Mouse (Mus musculus): ENCODE measurements around the gene Izumo2.

The Izumo2 gene

DNA sequence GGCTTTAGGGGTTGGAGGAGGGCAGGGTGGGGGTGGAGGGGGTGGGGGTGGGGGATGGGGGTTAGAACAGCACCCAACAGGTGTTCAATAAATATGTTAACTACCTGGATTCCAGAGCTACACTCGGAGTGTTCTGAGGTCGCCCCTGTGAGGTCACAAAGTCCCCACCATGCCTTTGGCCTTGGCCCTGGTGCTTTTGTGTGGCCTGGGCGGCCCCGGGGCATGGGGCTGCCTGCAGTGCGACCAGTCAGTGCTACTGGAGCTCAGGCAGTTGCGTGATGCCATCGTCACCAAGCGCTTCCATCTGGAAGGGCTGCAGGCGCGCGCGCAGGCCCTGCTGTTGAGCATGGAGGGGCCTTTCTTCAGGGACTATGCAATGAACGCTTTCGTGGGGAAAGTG is at the start of gene Izumo2:
TSS of gene Izumo2 (plus strand) at position 169 of the 400 bp plus-strand sequence.
- no peak for DNase-seq

DNA sequence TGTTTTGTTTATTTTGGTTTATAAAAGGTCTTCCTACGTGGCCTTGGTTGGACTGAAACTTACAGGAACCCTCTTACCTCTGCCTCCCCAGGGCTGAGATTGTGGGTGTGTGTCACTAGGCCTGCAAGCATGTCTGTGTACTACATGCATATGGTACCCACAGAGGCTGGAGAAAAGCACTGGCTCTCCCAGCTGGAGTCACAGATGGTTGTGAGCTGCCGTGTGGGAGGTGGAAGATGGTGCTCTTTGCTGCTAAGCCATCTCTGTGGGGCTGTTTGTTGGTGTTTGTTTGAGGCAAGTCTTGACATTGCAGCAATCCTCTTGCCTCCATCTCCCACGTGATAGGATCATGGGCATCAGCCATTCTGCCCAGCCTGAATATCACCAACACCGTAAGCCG is 47.3 kb upstream of the Izumo2 start:
- DNase-seq = peak; percentile 85

DNA sequence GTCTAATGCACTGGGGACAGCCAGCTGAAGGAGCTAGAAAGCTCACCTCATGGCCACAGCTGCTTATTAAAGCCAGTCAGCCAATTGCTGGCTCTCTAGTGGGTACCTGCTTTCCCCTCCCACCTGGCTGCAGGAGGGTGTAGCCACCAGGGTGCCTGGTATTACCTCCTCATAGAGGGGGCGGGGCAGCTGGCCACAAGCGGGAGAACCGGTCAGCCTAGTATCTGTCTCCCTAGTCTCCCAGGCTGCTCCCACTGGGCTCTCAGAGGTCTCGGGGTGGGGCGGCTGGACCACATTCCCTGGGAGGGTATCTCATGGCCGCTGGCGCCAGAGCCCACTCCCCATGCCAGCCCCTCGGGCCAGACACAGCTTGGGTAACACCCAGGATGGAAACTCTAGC is 46.4 kb upstream of the Izumo2 start:
- DNase-seq = no peak

DNA sequence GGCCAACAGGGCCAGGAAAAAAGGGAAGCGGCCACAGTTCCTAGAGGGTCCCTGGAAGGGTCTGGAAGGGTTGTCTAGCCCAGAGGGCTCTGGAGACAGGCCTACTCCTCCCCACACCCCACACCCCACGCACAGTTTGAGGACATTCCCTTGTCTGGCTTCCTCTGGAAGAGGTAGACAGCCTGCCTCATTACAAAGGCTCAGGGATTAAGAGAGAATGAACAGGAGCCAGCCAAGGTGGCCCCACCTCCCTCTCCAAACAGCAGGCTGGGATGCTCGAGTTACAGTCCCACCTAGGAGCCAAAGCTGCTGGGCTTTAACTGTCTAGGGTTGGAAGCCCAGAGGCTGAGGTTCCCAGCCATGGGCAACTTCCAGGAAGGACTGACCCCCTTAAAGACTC is 46.0 kb upstream of the Izumo2 start:
- DNase-seq = no peak

DNA sequence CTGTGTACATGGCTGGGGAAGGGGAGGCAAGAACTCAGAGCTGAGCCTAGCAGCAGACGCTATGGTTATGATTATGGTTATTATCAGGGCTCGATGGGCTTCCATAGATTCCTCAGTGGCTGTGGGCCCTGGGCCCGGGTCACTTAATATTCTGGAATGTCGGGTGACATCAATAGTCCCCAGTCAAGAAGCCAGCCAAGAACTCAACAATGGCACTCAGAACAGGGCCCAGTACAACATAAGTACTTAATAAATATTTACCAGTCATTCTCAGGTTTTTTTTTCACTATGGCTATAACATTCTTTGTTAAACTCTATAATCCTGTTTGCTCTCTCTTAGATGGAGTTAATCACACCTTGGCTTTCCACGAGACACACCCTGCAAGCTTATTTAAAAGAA is 45.0 kb upstream of the Izumo2 start:
- DNase-seq = no peak

DNA sequence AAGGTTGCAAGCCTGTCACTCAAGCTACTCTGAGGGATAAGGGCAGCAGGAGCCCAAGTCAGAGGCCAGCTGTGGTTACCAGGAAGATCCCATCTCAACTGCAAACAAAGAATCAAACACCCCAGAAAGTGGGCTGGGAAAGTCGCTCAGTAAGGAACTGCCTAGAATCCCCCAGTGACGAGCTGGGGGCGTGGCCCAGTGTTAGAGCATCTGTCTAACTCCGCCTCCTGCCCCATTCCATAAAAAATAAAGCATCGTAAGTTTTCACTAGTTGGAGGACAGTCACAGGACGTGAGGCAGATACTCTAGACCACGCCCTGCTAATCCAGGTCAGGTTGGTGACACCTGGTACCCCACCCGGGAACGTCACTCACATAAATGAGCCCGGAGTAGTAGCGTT is 43.8 kb upstream of the Izumo2 start:
- DNase-seq = no peak

DNA sequence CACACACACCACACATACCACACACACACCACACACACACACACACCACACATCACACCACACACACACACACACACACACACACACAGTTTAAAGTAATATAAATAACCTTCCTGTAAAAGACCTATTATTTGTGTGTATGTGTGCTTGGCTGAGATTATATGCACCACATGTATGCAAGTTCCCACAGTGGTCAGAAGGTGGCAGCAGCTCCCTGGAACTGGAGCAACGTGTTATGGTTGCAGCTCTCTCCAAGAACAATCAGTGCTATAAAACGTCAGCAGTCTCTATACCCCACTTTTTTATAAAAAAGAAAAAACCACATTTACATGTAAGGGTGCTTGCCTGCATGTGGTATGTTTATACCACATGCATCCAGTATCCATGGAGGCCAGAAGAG is 42.1 kb upstream of the Izumo2 start:
- no peak for DNase-seq

DNA sequence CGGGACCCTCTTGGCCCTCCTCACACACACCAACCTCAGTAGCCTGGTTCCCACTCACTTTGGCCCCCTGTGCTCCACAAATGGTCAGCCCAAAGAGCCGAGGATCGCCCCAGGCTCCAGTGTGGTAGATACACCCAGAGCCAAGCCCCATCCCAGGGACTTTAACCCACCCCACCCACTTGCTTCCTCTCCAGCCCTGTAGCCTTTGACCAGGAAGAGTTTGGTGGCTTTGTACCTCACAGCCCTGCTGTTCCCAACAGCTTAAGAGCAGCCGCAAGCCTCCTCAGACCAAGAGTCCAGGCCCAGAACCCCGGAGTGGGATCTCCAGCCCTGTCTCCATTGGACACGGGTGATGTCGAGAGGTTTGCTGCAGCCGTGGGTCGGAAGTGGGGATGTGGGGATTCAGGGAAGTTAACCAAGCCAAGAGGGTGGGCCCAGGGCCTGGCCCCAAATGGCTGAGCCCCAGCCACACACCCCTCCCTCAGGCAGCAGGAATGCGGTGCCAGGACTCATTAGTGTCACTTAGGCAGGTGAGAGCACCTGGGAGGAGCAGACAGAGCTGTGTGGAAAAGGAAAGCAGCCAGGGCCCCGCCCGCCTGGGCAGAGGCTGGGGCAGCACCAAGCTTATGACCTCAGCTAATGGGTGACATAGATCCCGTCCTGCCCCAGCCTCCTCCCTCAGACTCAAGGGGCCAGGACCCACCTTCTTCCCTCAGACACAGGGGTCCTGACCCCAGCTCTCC is 40.4 kb upstream of the Izumo2 start:
- DNase-seq = no peak

DNA sequence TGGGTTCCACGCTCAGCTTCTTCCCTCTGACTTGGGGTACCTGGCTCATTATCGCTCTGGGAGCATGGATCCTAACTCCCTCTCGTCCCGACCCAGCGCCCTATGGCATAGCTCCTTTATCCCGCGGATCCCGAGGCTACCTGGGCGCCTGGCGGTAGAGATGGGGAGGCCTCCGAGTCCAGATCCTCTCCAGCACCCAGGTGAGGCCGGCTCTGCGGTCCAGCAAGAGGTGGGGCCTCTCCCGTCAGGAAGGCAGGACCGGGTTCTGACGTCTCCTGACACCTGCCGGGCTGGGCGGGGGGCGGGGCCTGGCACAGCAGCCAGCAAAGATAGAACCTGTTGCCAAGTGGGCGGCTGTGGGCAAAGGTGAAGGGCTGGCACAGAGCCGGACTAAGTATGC is 39.4 kb upstream of the Izumo2 start:
- no peak for DNase-seq

DNA sequence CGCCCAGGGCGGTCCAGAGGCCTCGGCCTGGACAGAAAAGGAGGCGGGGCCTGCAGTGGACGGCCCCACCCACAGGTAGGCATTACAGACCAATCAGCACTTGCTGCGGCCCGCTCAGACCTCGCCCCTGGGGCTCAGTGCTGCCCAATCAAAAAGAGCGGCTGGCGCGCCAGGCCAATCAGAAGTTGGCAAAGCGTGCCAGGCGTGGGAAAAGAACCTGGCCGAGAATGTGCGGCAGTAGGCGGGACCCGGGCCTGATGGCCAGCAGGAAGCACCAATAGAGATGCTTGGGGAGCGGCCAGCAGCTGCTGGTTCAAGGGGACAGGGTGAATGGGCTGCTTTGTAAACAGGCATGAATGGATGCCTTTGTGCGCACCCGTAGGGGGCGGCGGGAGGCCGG is 37.7 kb upstream of the Izumo2 start, which contains the start of gene Myh14:
TSS of gene Myh14 (minus strand) at position 41 of the 400 bp plus-strand sequence.
- DNase-seq = peak; percentile 96

DNA sequence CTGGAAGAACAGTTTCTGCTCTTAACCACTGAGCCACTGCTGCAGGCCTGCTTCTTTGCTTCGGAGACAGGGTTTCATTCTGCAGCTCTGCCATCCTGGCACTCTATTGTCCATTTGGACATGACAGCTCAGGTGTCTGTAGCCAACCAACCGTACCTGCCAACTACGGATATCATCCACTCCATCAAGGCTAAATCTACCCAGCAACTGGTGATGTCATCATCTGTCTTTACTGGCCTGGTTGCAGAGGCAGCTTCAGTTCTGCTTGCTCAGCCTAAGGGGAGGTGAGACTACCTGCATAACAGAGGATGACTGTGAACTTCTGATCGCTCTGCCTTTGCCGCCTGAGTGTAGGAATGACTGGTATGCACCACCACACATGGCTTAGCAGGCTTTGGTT is 36.3 kb upstream of the Izumo2 start:
- DNase-seq = no peak

DNA sequence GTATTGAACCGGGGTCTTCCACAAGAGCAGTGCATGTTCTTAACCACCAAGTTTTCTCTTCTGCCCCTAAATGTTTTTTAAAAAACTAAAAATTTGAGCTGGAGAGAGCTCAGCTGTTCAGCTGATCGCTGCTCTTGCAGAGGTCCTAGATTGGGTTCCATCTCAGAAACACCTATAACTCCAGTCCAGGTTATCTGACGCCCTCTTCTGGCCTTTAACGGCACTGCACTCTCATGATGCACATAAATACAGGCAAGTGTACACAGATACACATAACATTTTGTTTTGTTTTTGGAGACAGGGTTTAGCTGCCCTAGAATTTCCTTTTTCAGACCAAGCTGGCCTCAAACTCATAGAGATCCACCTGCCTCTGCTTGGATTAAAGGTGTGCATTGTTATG is 34.0 kb upstream of the Izumo2 start:
- no peak for DNase-seq

DNA sequence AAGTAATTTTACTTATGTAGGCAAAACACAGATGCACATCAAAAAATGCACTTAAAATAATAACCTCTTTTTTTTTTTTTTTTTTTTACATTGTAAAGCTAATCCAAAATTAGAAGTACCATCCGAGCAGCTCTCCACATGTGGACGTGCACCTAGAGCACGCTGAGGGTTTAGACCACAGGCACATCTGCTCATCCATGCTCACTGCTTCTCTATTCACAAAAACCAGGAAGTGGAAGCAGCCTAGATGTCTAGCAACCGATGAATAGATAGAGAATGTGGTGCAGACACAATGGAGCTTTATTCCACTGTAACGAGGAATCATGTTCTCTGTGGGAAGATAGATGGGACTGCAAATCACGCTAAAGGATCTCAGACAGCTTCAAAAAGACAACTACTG is 33.4 kb upstream of the Izumo2 start:
- DNase-seq = no peak

DNA sequence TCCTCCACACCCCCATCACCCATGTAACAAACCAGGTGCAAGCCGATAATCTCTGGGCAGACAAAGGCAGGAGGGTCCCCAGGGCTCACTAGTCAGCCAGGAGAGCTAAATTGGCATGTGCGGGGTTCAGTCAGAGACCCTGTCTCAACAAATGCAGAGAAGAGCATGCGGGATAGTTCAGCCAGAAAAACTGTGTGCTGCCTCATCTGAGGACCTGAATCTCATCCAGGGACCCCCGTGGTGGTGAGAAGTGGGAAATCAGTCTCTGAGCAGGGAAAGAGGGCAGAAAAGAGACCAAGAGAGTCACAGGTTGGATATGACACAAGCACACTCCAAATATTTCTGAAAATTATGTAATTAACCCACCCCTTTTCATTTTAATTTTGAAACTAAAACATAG is 32.4 kb upstream of the Izumo2 start:
- DNase-seq = no peak

DNA sequence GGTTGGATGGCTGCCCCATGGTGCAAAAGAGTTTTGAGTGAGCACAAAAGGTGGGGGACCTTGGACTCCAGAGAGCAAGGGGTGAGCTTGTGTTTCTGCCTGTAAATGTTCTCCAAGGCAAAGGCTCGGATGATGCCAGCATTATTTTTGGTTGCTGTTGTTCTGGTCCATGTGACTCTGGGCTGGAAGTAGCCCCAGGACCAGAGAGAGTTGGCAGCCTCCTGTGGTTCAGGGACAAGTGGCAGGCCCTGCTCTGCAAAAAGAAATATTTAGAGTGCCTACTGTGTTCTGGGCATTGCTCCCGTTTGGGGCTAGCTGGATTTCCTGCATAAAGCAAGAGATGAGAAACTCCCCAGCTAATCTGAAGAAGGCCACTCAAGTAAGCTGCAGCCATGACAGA is 31.9 kb upstream of the Izumo2 start:
- DNase-seq = peak; percentile 62

DNA sequence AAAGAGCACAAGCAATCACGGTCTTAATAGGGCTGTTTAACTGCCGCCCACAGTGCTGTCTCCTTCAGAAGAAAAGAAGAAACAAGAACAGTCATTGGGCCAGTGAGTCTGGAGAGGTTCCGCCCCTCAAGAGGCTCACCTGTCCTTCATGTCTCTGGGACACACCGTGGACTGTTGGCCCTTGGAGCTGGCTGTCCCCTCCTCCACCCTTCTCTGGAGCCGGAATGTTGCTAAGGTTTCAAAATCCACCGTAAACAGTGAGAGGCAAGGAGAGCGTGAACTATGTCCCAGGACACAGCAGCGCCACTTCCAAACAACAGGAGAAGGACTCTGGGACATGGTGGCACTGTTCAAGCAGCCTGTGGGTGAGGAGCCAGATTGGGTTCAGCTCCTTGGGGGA is 24.9 kb upstream of the Izumo2 start:
- DNase-seq = no peak

DNA sequence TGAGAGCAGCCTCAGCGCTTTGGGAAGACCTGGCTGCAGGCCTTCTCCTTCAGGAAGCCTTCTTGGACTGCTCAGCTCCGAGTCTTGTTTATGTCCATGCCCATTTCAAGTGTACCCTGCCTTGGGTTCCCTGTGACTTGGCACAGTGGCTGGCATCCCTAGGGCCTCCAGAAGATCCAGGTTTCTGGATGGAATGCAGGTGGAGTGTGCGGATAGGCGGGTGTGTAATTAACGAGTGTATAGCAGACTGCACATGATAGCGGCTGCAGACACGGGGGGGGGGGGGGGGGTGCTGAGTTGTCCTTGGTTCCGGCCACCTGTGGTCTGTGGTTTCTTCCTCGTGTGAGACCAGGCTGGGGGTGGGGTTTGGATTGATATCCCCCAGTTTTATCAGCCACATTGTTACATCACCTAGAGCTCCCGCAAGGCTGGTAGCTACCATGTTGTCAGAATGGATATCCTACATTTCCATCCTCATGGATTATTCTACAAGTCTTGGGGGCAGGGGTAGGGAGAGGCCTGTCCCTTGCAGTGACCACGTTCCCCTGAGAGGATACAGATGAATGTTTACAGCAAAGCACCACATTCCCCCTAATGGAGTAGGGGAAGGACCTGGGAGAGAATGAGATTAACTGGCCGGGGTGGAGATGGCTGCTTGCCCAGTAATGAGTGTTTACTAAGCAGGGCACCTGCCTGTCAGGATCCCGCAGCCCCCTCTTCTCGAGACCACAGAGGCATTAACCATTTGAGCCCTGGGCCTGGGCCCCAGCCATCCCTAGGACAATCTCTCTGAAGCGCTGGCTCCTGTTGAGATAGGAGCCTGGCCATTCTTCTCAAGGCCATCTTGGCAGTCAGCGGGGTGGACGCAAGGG is 22.8 kb upstream of the Izumo2 start:
- DNase-seq = no peak

DNA sequence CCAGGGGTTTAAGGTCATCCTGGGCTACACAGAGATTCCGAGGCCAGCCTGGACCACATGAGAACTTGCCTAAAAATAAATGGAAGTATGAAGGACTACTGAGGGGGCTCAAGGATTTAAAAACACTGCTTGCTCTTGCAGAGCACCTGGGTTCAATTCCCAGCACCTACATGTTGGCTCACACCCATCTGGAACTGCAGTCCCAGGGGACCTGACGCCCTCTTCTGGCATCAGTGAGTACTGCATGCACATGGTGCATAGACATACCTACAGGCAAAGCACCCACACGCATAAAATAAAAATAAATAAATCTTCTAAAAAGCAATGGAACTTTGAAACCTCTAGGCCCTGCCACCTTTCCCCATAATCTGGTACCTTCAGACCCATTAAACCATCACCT is 19.7 kb upstream of the Izumo2 start:
- no peak for DNase-seq

DNA sequence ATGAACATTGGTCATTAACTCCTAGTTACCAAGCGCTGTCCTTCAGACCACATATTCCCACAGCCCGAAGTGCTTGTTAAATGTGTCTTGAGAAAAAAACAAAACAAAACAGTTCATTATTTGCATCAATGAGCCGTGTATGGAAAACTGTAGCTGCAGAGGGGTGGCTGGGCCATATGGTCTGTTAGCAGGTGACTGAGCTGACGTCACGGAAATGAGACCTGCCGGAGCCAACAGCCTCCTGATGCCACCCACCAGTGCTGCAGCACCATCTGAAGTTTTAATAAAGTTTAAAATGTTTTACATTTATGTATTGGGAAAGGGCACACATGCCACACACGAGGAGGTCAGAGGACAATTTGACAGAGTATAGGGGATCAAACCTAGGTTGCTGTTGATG is 19.2 kb upstream of the Izumo2 start:
- DNase-seq = no peak

DNA sequence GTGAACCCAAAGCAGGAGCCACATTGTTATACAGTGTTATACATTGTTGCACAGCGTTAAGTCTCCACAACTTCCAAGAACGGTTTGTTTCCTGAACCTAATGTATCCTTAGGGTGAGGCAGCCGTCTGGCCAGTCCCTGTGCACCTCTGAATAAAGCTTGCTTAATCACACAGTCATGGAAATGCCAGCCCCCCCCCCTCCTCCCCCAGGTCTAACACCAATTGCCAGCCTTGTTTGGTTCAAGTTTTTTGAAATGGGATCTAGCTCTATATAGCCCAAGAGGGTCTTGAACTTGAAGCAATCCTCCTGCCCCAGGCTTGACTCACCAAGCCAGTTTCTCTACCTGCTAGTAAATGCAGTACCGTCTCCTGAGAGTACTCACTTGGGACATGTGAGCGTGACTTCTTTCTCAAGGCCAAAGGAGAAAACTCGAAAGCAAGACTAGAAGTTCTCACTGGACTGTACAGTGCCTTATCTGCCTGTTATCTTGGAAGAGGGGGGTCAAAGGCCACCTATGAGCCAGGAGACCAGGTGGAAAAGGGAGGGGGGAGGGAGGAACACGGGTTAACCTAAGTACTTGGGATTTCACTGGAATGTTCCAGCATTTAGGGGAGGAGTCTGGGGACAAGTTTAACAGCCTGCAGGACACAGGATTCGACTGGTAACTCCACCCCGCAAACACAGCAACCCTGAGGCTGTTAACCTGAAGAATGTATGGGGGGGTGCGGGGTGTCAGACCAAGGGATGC is 14.9 kb upstream of the Izumo2 start:
- no peak for DNase-seq

DNA sequence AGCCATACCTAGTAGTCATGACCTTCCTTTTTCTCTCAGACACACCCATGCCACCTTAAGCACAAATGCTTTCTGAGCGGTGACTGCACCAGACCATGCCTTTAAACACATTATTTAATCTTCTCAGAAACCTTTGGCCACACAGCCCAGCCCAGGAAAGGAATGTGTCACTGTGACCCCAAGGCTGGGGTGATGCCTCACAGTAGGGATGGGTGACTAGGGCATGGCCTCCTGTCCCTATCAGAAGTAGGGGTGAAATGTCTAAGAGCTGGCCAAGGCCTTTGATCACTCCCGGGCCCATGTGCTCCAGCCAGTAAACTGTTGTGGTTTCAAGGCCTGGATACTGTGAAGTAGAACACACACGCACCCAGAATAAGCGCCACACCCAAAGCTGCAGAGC is 13.3 kb upstream of the Izumo2 start:
- DNase-seq = no peak

DNA sequence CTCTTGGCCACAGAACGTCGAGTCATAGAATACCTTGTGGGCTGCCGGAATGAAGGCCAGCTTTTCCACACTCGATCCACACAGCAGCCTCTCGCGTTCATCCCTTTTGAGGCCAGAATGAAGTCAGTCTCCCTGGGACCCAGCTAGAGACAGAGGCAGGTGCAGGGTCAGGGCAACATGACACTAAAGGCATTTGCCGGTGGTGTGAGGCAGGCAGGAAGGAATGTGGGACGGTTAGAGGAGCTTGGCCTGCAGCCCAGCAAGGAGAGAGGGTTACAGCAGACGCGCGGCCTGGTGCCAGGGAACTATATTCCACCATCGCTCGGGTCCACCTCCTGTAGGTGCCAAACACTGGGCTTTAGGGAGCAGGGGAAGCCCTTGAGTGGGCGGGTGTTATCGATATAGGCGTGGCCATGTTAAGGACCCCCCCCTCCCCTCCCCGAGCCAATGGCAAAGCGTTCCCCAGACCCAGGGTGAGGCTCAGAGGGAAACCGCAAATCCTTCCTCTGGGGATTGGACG is 11.3 kb upstream of the Izumo2 start:
- DNase-seq = no peak

DNA sequence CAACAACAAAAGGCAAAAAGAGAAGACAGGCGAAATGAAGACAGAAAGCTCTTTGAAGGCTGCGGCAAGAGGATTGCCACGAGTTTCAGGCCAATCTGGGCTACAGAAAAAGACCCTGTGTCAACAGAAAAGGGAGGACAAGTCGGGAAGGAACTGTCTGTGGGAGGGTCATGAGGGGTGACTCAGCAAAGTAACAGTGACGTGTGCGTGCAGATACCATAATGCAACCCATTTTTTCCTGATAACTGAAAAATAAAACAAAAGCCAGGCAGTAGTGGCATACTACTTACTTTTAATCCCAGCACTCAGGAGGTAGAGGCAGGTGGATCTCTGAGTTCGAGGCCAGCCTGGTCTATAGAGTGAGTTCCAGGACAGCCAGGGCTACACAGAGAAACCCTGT is 10.6 kb upstream of the Izumo2 start:
- DNase-seq = no peak
